Mouse (Mus musculus): ENCODE results near the gene Ppp4r3a.

DNA sequence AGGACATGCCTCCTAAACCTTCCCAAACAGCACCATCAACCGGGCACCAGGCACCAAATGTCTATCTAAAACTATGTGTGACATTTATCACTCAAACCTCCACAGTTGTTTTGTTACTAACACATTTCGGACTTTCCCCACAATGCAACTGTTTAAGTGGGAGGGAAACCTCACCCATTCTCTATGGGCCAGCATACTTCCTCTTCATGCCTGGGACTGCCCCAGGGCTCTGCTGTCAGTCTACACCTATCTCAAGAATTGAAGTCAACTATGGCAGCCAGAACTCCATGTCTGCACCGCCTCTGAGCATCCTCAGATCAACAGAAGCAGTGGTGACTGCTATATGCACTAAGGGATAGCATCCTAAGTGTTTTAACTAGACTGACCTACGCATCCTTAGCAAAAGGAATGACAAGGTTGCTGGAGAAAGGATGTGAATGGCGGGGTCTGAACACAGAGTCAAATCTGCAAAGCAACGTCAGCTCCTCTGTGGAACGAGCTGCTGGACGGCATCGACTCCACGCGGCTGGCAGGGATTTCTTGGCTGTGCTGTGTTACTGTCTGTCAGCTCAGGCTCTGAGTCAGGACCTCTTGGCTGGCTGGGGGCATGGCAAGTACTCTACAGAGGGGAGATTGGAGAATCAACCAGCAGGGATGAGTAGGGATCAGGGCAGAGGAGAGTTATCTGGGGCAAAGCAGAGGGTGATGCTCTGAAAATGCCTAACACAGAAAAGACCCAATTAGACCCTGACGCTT is 77.7 kb downstream of the Ppp4r3a start:
- TF ChIP-seq CTCF (IDR thresholded peaks at IDR 0.05; ENCODE audit: insufficient read depth, low read length) (no peak), POLR2A (IDR thresholded peaks at IDR 0.05; ENCODE audit: borderline replicate concordance, extremely low read depth, low read depth, low read length) (no peak)
